Mouse (Mus musculus) A20 (cell line): ENCODE results near the gene Fbxl8.
"Not testable (repeated sequence)": the region's sequence is repeated elsewhere in the genome, so short reads cannot be mapped to it uniquely, and the experiment has no call there.

Source experiments
- DNase-seq: peaks from one replicate; pipeline ENCODE4 v3.0.0-alpha.2; 2011; ENCODE audit warnings: low read depth, low spot score

Gene Fbxl8

DNA sequence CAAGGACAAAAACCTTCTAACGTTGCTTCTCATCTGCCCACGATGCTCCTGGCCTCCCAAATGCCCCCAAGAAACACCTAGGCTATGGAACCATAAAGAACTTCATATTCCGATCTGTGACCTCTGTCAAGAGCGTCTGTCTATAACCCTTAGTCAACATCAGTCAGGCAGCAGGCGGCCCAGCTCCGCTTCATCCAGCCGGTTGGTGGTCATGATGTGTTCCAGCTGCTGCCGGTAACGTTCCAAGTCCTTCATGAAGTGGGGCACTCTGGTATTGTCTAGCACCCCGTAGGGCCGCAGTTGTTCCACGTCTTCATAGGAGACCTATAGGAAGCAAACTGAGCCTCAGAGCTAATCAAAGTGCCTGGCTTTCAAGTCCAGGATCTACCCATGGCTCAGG lies 17.4 kb downstream of the Fbxl8 start:
- DNase-seq = no peak

DNA sequence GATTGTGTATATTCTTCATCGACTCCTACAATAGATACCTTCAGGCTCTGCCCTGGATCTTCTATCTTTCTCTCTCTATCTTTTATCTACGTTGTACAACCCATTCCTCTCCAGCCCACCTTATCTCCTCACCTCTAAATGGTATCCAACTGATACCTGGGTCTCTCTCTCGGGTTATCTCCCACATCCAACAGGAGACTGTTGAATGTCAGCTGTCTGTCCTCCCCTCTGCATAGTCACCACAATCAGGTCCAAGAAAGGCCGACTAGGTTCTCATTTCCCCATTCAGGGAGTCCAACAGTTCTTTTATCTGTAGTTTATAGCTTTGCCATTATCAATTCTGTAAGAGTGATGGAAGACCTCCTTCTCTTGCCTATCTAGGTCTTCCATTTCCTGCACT lies 17.8 kb downstream of the Fbxl8 start:
- no peak for DNase-seq

DNA sequence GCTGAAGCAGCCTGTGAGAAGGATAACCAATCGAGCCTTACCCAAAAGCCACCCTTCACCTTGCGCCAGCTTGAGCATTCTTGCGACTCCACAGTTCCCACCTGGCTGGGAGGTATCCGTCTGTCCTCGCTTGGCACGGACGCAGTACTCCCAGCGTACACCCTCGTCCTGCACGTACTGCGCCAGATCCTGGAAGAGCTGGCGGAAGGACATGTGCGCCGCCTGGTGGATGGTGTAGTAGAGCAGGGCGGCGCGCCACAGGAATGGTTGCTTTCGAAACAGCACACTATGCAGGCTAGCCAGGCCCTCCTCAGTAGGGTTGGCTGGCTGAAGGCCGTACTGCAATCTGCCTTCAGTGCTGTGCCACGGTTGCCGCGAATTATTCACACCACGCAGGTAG lies 18.6 kb downstream of the Fbxl8 start:
- DNase-seq = no peak

DNA sequence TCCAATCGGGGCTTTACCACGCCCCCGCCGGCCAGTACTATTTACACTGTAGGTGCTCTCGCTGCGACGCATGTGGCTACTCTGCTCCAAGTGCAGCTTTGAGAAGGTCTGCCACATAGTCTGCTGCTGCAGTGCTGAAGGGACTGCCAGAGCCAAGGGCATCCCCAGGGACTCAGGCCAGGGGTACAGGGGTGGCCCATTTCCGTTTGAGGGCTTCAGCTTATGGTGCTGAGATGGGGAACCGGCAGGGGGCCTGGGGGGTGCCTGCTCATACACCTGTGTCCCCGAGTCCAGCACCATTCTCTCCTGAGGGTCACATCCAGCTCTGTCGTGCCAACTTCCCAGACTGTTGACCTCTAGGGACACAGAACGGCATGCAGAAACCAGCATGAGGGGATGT lies 21.1 kb downstream of the Fbxl8 start:
- no peak for DNase-seq

DNA sequence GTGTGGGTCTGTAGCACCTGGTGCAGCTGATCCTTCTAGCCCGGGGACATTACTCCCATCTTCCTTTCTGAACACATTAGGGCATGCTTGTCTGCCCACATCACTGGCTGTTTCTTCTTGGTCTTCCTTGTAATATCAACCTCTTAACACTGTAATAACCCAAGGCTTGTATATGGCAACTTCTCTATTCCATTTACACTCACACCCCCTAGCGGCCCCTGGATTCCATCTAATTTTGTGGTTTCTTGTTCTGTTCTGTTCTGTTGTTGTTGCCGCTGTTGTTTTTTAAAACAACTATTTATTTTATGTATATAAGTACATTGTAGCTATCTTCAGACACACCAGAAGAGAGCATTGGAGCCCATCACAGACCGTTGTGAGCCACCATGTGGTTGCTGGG lies 22.5 kb downstream of the Fbxl8 start:
- DNase-seq = no peak

DNA sequence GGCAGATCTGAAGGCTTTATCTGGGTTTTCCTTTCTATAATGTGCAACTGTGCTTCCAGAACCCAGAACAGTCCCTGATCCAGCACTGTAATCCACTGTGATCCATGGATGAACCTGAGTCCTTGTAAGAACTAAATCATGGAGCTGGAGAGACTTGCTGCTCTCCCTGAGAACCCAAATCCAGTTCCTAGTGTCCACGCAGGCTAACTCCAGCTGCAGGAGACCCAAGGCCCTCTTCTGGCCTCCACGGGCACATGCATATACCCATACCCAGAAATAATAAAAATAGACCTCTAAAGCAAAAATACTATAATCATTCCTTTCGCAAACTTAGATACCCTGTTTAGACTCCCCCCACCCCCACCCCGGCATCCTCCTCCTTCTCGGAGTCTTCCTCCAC lies 23.8 kb downstream of the Fbxl8 start:
- no peak for DNase-seq

DNA sequence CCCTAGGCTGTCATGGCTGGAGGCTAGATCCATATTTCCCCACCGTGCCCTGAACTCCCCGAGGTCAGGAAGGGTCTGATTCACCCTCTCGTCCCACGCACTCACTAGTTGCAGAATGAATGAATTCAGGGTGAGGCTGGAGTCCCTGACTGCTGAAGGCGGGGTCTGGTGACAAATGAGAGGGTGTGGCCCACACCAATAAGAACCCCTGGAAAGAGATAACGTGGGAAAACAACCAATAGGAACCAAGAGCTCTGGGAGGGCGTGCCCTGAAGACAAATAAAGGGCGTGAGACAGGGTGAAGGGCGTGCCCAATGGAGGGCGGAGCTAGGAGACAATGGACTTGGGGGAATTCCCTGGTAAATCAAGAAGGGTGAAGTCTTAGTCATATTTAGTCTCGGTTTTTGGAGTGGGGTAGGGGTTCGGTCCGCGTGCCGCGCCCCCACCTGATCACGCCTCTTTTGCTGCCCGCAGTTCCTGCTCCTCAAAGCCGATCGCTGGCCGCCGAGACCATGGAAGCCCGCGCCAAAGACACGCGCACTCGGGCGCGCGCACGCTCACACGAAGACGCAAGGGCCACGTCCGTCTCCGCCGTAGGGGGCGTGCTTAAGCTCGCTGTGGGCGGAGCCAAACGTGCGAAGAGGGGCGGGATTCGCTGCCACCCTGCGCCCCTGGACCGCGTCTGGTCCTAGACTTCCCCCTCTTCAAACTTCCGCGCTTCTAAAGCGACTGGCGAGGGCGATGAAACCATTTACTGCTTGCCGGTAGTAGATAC lies 24.7 kb downstream of the Fbxl8 start:
- DNase-seq = peak; percentile 100

DNA sequence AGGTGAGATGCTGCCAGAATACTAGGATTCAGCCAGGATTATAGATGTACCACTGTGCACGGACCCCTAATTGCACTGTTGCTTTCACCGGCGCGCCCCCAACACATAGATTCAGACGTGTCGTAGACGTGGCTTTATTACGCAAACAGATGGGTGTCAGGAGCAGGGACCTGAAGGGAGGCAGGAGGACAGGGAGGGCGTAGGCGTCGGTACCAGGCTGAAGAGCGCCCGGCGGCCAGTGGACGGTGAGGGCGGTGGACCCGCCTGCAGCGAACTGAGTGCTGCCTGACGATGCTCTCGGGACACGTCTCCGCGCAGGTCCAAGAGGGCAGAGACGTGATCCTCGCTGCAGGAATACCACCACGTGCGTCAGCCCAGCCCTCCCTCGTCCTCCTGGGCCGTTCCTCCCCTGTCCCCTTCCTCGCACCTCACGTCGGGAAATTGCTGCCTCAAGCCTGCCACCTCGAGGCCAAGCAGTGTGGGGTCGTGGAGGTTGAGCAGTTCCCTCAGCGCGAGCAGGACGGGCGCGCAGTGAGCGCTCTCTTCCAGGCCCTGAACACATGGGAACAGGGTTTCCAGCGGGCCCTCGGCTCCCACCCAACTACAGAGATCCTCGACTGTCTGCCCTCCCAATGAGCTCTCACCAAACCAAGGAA lies 25.5 kb downstream of the Fbxl8 start, which contains the start of gene 4931428F04Rik:
Gene 4931428F04Rik (minus strand): TSS at position 60 of the 656 bp plus-strand sequence.
- peak; percentile 72 for DNase-seq

DNA sequence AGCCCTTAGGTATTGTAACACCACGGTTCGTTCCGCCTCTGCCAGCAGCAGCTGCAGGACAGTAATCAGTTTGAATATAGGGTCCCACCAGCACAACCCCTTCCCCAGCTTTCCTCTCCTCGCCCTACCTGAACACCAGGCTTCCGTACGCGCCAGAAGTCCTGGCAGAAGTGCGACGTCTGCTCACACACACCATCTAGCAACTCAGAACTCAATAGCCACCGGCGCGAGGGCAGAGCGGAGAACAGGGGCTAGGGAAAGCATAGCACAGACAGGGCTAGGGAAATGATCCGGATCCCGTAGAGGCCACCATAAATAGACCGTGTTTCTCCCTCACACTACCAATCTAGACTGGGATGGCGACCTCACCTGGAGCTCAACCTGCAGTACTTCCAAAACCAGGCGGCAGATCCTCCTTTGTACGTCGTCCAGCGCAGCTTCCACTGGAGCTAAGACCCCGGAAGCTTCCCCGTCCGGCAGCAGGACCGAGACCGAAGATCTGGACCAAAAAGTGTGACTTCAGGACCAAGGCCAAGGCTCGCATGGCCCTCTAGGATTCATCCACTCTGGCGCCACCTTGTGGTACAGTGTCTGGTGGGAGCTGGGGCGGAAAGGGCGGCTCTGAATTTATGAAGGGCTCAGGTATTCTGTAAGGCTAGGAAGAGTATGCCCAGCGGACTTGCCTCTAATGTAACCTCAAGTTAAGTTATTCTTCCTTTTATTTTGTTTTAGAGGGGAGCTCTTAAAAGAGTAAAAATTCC lies 26.3 kb downstream of the Fbxl8 start:
- peak; percentile 87 for DNase-seq

DNA sequence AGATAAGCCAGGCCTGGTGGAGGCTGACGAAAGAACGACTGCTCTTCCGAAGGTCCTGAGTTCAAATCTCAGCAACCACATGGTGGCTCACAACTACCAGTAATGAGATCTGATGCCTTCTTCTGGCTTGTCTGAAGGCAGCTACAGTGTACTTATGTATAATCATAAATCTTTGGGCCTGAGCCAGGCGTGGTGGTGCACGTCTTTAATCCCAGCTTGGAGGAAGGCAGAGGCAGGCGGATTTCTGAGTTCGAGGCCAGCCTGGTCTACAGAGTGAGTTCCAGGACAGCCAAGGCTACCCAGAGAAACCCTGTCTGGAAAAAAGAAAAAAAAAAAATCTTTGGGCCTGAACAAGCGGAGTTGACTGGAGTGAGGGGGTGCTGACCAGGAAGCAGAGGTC lies 26.9 kb downstream of the Fbxl8 start:
- not testable (repeated sequence) for DNase-seq

DNA sequence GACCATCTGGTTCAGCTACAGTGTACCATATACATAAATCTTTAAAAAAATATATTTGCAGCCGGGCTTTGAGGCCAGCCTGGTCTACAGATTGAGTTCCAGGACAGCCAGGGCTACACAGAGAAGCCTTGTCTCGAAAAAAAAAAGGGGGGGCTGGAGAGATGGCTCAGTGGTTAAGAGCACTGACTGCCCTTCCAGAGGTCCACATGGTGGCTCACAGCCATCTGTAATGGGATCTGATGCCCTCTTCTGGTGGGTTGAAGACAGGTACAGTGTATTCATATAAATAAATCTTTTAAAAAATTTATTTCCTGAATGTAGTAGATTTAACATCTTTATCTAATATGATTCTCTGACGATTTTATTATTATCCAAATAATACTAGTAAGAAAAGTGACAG lies 27.4 kb downstream of the Fbxl8 start:
- DNase-seq = peak; percentile 48

DNA sequence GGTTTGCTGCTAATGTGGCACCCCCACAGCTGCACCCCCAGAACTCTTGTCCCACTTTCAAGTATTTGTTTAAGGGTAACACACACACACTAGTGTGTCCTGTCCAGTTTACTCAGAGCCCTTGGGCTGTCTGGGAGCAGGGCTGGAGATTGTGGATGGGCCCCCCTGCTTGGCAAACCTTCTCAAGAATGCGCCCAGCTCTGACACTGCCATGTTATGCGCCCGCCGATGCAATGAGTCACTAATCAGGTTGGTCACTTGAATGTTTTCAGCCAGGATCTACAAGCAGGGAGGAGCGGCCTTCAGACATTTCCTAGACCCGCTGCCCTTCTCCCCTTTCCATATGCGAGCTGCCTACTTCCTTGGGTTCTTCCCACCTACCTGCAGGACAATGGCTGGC lies 28.0 kb downstream of the Fbxl8 start:
- no peak for DNase-seq

DNA sequence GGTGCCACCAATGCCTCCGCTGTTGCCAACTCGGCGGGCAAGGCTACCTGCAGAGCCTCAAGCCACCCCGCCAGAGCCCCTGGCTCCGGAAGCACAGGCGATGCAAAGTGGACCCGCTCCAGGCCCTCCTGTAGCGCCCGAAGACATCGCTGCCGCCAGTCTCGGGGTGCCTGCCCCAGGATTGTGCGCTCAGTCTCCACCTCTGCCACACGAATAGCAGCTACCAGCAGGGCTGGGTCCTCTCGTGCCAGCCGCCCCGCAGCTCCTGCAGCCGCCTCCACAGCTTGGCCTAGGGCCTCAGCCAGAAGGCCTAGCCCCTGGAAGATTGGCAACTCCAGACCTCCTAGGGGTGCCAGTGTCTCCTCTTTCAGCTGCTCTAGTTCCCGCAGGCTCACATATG lies 29.0 kb downstream of the Fbxl8 start:
- no peak for DNase-seq

DNA sequence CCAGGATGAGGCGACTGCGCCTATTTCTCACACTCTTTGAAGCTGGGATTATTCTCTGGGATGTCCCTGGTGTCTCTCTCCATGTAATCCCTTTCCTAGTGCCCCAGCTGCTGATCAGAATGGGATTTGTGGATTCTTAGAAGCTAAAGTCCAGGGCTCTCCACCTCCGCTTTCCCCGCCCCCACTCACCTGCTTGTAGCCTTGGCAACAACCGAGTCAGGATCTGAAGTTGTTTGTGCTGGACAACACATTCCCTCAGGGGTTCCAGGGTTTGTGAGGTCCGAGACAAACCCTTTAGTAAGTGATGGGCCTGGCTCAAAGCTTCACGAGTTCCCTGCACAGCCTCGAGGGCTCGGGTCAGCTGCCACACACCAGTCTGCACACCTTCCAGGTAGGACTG lies 30.3 kb downstream of the Fbxl8 start:
- no peak for DNase-seq

DNA sequence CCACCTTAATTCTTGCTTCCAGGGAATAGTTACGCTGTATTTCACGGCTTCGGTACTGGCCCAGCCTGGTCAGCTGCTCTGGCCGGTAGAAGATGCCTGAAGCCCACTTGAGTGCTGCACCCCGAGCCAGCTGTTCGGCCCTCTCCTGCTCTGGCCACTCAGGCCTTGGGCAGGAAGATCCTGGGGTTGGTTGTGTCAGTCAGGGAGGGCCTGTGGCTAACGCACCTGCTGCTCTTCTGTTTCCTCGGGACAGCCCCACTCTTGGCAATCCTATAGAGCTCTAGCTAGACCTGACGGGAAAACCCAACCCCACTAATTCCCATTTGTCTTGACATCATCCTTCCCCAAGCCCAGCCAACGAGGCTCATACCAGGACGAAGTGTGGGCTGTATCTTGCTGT lies 30.8 kb downstream of the Fbxl8 start:
- DNase-seq = no peak

DNA sequence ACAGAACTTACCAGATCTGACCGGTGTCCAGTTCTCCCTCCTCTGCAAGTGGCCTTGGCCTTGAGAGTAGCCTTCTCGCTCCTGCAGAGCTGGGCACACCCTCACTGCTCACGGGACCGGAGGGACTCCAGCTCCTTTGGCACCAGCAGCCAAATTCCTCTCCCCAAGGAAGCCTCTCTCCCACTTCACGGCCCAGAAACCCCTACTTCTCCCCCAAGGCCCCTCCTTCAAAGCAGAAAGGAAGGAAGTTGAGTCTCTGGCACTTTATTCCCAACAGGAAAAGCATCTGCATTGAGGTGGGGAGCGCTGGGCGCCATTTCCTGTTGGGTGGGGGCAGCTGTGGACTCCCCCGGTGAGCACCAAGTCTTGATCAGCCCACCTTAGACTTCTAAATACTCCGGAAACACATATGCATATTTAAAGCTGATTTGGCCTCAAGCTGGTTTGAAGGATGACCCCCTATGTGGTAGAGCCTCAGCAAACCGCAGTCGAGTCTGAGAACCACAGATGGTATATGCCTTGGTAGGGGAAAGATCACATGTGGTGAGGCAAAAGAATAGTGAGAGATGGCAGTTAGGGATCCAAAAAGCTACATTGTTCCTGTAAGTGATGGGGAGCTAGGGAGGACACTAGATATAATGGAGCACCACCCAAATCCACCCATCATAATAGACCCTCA lies 31.6 kb downstream of the Fbxl8 start, which contains the start of gene Exoc3l:
Gene Exoc3l (minus strand): TSS at position 207 of the 679 bp plus-strand sequence.
- DNase-seq = no peak

DNA sequence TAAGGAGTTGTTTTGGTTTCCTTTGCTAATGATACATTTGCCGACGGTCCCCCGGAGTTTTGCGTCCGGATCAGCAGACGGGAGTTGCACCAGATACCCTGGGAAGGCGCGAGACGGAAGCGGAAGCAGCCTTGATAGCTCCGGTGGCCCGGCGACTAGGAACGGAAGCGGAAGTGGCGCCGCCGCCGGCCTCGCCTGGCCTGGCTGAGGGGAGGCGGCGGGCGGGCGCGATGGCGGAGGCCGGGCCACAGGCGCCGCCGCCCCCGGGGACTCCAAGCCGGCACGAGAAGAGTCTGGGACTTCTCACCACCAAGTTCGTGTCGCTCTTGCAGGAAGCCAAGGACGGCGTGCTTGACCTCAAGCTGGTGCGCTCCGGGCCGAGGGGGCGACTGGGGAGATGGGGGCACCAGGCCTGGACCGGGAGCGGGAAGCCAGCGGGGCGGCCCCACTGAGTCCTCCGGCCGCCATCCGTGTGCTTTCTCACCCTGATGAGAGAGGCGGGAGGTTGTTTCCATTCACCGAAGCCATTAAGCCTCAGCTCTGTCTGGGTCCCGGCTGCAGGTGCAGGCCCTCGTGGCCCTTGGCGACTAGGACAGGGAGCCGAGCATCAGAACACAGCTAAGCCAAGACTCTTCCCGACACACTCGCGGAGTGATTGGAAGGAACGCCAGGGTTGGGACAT lies 33.2 kb downstream of the Fbxl8 start, which contains the start of gene E2f4:
Gene E2f4 (plus strand): TSS at position 153 of the 682 bp plus-strand sequence.
- peak; percentile 94 for DNase-seq

DNA sequence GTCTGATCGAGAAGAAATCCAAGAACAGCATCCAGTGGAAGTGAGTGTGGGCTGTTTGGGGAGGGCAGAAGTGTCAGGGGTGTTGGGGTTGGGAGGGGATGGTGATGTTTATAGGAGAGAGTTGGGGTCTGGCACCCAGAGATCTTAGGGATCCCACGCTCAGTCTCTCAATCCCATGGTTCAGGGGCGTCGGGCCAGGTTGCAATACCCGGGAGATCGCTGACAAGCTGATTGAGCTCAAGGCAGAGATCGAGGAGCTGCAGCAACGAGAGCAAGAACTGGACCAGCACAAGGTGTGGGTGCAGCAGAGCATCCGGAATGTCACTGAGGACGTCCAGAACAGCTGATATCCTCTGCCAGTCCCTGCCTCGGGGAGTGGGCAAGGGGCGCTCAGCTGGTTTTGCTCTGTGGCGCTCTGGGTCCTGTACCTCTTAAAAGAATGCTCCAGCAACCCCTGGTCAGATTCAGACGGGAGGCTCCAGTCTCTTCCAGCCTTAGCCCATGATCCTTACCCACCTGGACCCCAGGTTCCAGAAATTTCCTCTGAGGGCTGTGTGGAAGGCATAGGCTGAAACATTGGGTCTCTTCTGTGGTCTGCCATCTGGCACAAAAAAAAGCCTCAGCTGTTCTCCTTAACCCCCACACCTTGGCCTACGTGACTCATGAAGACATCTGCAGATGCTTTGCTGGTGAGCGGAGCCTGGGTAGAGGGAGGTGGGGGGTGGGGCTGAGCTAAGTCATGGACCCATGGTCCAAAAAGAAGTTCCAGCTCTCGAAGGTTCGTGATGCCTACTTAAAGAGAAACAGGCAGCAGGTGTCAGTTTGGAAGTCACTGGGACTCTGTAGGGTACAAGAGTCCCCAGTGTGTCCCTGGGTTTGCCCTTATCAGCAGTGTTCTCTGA lies 34.2 kb downstream of the Fbxl8 start:
- DNase-seq = peak; percentile 47

DNA sequence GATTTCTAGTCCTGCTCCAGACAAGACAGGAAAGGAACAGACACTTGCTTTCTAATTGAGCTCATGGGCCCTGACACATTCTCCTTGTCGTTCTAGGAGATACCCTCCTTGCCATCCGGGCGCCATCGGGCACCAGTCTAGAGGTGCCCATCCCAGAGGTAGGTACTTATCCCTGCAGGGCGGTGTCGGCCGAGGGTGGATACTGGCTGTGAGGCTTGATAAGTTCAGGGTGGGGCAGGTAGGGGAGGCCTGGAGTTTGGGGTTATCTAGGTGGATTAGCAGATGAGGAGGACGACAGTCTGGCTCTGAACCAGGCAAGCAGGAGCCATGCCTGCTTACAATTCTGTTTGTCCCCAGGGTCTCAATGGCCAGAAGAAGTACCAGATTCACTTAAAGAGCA lies 35.5 kb downstream of the Fbxl8 start:
- no peak for DNase-seq

DNA sequence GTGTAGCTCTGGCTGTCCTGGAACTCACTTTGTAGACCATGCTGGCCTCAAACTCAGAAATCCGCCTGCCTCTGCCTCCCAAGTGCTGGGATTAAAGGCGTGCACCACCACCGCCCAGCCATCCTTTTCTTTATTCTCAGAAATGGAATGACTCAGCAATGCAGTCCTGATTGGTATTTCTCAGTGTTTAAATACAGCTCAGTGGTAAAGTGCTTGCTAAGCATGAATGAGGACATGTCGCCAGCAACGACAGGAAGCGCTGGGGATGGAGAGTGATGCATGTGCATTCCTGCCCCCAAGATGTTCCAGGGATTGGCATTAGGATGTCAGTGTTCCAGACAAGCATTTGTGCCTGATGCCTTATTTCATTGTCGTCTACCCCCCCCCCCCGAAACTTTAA lies 38.9 kb downstream of the Fbxl8 start:
- no peak for DNase-seq
